Mouse (Mus musculus) embryonic facial prominence, embryonic 15.5 days (tissue): ENCODE measurements around the gene Pou4f1. TPM values are rescaled to one million over a fixed set of nuclear protein-coding genes. Genes with fewer than 3 reads are reported as not detected.

ENCODE experiments used
- ATAC-seq: fragments of 200-750 bp; cut with Nextera tagmentation; 2 replicates; pipeline ENCODE4 v1.8.0; 2017; ENCODE audit warnings: low read depth, moderate TSS enrichment; ENCODE audit not compliant: insufficient number of reproducible peaks, low FRiP score, low TSS enrichment
- H3K27ac ChIP-seq: fragments of 300-500 bp; sonication (generic); replicated peaks from 2 replicates; pipeline ENCODE4 v1.5.1; 2015; ENCODE audit warnings: mild to moderate bottlenecking, inconsistent platforms
- H3K27me3 ChIP-seq: fragments of 300-500 bp; sonication (generic); 2 replicates; pipeline ENCODE4 v1.6.1; 2015; ENCODE audit warnings: inconsistent platforms
- H3K36me3 ChIP-seq: fragments of 300-500 bp; sonication (generic); 2 replicates; pipeline ENCODE4 v1.6.1; 2015; ENCODE audit warnings: mild to moderate bottlenecking, inconsistent platforms
- H3K4me1 ChIP-seq: fragments of 300-500 bp; sonication (generic); 2 replicates; pipeline ENCODE4 v1.6.1; 2015; ENCODE audit warnings: inconsistent platforms
- H3K4me2 ChIP-seq: fragments of 300-500 bp; sonication (generic); replicated peaks from 2 replicates; pipeline ENCODE4 v1.6.1; 2015; ENCODE audit warnings: mild to moderate bottlenecking, inconsistent platforms
- H3K4me3 ChIP-seq: fragments of 300-500 bp; sonication (generic); replicated peaks from 2 replicates; pipeline ENCODE4 v1.5.1; 2015; ENCODE audit warnings: mild to moderate bottlenecking, inconsistent platforms
- H3K9ac ChIP-seq: fragments of 300-500 bp; sonication (generic); 2 replicates; pipeline ENCODE4 v1.6.1; 2015; ENCODE audit warnings: inconsistent platforms
- H3K9me3 ChIP-seq: fragments of 300-500 bp; sonication (generic); replicated peaks from 2 replicates; pipeline ENCODE4 v1.6.1; 2016; ENCODE audit warnings: inconsistent platforms
- WGBS: fragments of 180-500 bp; shearing (Covaris S2); methylation state at CpG from one replicate; pipeline ENCODE4 v1.1.7; 2015; 5-methylcytosine and 5-hydroxymethylcytosine counted together
- polyA plus RNA-seq: library from polyadenylated mRNA; unstranded; fragments of >200 nt; fragmentation: Nextera tagmentation; extraction: Ambion mirVana; gene quantifications from 2 replicates; pipeline ENCODE4 v1.2.1, GENCODE M21; 2015

Gene Pou4f1
- polyA plus RNA-seq, 1 experiment from 2014 or later, result 1.1 TPM

DNA sequence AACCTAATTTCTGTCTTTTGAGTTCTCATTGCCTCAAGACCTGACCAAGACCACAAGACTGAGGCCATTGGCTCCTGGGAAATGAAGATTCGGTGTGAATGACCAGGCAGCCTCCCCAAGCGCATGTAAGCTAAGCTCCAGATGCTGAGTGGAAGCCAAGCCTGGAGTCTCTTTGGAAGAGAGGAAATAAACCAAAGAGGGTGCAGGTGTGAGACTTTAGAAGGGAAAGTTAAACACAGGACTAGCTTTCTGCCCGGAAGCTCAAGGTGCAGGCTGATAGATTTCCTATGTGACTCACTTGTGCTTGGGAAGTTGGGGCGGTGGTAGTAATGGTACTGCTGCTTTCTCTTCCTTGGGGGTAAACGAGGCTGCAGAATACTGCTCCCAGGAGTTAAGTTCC, 3.0 kb downstream of the Pou4f1 start:
- Histone ChIP-seq H3K27ac (no peak overlapping the region), H3K9ac (no peak overlapping the region), H3K27me3 (peaks cover 93% of the 10 kb centered on the region), H3K9me3 (no peaks in the 10 kb centered on the region), H3K36me3 (no peaks in the 10 kb centered on the region), H3K4me3 (no peak overlapping the region), H3K4me2 (no peak overlapping the region), H3K4me1 (peaks cover 33% of the 10 kb centered on the region)
- 5% methylated on average over 5 of the region's 5 CpGs for WGBS
- no peak for ATAC-seq

- no peak overlapping the region for H3K27ac ChIP-seq
- peaks cover 33% of the 10 kb centered on the region for H3K4me1 ChIP-seq
- H3K36me3 ChIP-seq, result no peaks in the 10 kb centered on the region
- no peak overlapping the region for H3K4me3 ChIP-seq
- no peaks in the 10 kb centered on the region for H3K9me3 ChIP-seq
- WGBS, result 6% methylated on average over 5 of the region's 5 CpGs
- peaks cover 93% of the 10 kb centered on the region for H3K27me3 ChIP-seq
- no peak overlapping the region for H3K9ac ChIP-seq
- H3K4me2 ChIP-seq, result no peak overlapping the region
- no peak for ATAC-seq
Measured at GRCm38 (mm10) chr14:104463631-104464250, 4.1 kb downstream of the Pou4f1 start.

- Histone ChIP-seq H3K36me3 (no peaks in the 10 kb centered on the region), H3K9me3 (no peaks in the 10 kb centered on the region), H3K4me1 (peaks cover 16% of the 10 kb centered on the region), H3K27ac (no peak overlapping the region), H3K27me3 (peaks cover 90% of the 10 kb centered on the region), H3K9ac (no peak overlapping the region), H3K4me2 (no peak overlapping the region), H3K4me3 (no peak overlapping the region)
- ATAC-seq, result no peak
- WGBS, result 3% methylated on average over 10 of the region's 10 CpGs
Measured at GRCm38 (mm10) chr14:104461286-104462240, 6.2 kb downstream of the Pou4f1 start.

DNA sequence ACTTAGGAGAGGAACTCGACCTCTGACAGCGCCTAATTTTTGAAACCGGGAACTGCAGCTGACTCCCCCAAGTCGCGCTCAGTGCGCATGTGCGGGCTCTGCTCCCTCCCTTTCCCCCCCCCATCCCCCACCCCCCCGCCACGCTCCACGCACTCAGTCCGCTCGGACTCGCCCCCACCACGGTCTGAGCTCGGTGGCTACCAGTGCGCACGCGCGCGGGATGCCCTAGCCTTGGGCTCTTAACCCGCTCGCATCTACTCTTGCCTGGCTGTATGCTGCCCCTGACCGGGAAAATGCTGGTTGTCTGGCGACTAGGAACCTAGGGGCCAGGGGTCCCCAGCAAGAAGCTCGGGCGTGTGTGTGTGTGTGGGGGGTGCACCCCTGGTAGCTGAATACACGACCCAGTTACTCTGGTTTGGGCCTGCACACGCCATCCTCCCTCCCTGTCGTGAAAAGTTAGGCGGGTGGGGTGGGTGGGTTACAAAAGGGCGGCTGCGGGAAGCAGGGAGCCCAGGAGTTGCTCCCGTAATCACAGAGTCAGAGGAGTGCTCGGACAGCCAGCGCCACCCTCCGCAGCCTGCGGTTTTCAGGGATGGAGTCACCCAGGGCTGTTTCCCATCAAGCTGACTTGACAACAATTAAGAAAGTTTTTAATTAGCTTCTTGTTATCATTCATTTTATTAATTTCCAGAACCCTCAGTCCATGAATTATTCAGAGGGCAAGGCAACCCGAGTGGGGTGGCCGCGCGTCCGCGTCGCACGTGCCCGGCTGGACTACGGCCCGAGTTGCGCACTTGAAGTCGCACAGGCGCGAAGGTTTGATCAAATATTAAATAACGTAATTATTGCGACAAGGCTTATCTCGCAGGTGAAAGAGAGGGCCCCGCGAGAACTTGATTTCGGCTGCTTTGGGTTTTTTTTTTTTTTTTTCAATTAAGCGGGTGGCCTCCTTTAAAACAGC, 7.2 kb downstream of the Pou4f1 start:
- Histone ChIP-seq H3K9me3 (no peaks in the 10 kb centered on the region), H3K4me3 (no peak overlapping the region), H3K4me2 (peak overlapping the region; percentile 36), H3K27ac (no peak overlapping the region), H3K36me3 (no peaks in the 10 kb centered on the region), H3K4me1 (peaks cover 7% of the 10 kb centered on the region), H3K9ac (no peak overlapping the region), H3K27me3 (peaks cover 84% of the 10 kb centered on the region)
- WGBS, result under 1% methylated on average over 59 of the region's 59 CpGs
- ATAC-seq, result no peak

GRCm38 (mm10) chr14:104459513-104460111, 8.2 kb downstream of the Pou4f1 start:
- Histone ChIP-seq H3K4me3 (no peak overlapping the region), H3K27me3 (peaks cover 81% of the 10 kb centered on the region), H3K36me3 (no peaks in the 10 kb centered on the region), H3K9me3 (no peaks in the 10 kb centered on the region), H3K27ac (no peak overlapping the region), H3K4me1 (peaks cover 4% of the 10 kb centered on the region), H3K9ac (no peak overlapping the region), H3K4me2 (no peak overlapping the region)
- ATAC-seq, result no peak
- WGBS, result 1% methylated on average over 25 of the region's 25 CpGs

DNA sequence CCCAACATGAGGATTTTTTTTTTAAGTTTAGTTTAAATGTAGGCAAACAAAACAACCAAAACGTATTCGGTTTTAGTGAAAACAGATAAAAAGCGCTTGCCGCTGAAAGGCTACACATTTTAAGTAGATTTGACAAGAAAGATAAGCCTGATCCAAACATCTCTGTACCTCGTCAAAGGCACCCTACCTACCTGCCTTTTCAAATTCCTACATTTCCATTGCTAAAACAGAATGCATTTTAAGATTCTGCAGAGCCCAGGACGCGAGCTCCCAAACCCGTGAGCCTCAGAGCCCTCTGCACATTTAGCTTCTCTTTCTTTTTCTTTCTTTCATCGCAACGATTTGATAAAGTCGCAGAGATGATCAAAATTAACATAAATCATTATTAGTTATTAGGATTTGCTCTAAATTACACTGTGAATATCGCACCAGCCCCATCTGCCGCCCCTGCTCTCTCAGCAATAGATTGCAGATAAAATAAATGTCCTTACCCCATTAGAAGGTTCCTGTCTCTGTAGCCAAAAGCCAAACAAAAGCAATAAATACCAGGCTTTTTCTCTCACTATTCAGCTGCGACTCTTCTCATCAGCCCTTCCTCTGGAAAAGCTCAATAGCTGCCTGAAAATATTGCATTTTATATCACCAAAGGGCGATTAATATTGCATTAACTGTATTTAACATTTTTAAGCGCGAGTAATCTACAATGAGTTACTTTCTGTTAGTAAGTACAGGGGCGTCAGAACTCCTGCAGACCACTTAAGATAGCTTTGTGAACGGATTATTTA, 8.9 kb downstream of the Pou4f1 start:
- Histone ChIP-seq H3K9ac (no peak overlapping the region), H3K27me3 (peaks cover 80% of the 10 kb centered on the region), H3K4me2 (no peak overlapping the region), H3K36me3 (no peaks in the 10 kb centered on the region), H3K4me3 (no peak overlapping the region), H3K9me3 (no peaks in the 10 kb centered on the region), H3K27ac (no peak overlapping the region), H3K4me1 (peaks cover 4% of the 10 kb centered on the region)
- ATAC-seq, result no peak
- 2% methylated on average over 19 of the region's 19 CpGs for WGBS

GRCm38 (mm10) chr14:104457966-104458710, 9.7 kb downstream of the Pou4f1 start:
- Histone ChIP-seq H3K4me2 (no peak overlapping the region), H3K9ac (no peak overlapping the region), H3K27ac (no peak overlapping the region), H3K4me3 (no peak overlapping the region), H3K4me1 (peaks cover 4% of the 10 kb centered on the region), H3K36me3 (no peaks in the 10 kb centered on the region), H3K27me3 (peaks cover 72% of the 10 kb centered on the region), H3K9me3 (no peaks in the 10 kb centered on the region)
- WGBS, result 1% methylated on average over 20 of the region's 20 CpGs
- no peak for ATAC-seq

DNA sequence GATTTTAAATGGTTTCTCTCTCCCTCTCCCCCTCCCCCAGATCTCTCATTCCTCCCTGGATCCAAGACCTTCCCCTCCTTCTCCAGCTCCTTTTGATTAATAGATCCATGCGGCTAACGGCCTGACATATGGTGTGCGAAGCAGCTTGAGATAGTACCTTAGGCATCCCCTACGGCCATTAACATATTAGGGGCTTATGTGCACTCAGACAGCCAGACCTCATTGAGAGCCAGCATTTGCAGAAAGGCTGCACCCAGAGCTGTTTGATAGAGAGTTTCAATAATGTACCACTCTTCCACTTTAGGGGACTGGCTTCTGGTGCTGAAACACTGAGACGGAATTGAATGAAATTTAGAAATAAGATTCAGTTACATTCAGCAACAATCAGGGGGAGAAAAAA, 10.8 kb downstream of the Pou4f1 start:
- ATAC-seq, result no peak
- Histone ChIP-seq H3K4me3 (no peak overlapping the region), H3K27me3 (peaks cover 73% of the 10 kb centered on the region), H3K9ac (no peak overlapping the region), H3K27ac (no peak overlapping the region), H3K4me1 (peaks cover 4% of the 10 kb centered on the region), H3K9me3 (no peaks in the 10 kb centered on the region), H3K36me3 (no peaks in the 10 kb centered on the region), H3K4me2 (no peak overlapping the region)
- WGBS, result 2% methylated on average over 5 of the region's 5 CpGs

- Histone ChIP-seq H3K4me3 (no peak overlapping the region), H3K4me2 (no peak overlapping the region), H3K36me3 (no peaks in the 10 kb centered on the region), H3K4me1 (no peaks in the 10 kb centered on the region), H3K9ac (no peak overlapping the region), H3K9me3 (no peaks in the 10 kb centered on the region), H3K27ac (no peak overlapping the region), H3K27me3 (peaks cover 50% of the 10 kb centered on the region)
- no peak for ATAC-seq
- WGBS, result 8% methylated on average over 4 of the region's 4 CpGs
Measured at GRCm38 (mm10) chr14:104453824-104454223, 14.0 kb downstream of the Pou4f1 start.

GRCm38 (mm10) chr14:104434293-104434692, 33.5 kb downstream of the Pou4f1 start:
- H3K4me1 ChIP-seq, result no peaks in the 10 kb centered on the region
- H3K36me3 ChIP-seq, result no peaks in the 10 kb centered on the region
- H3K9me3 ChIP-seq, result no peaks in the 10 kb centered on the region
- 33% methylated on average over 2 of the region's 2 CpGs for WGBS
- no peak overlapping the region for H3K4me2 ChIP-seq
- H3K9ac ChIP-seq, result no peak overlapping the region
- H3K4me3 ChIP-seq, result no peak overlapping the region
- no peak for ATAC-seq
- H3K27ac ChIP-seq, result no peak overlapping the region
- H3K27me3 ChIP-seq, result no peaks in the 10 kb centered on the region
